Mouse (Mus musculus): ENCODE measurements around the gene Acap1. TPM values are rescaled to one million over a fixed set of nuclear protein-coding genes. Genes with fewer than 3 reads are reported as not detected.
A peak's percentile ranks its signal among the peaks of the same experiment; 100 is the strongest.

The Acap1 gene
- polyA plus RNA-seq, 1 experiment from 2014 or later, result 8.7 TPM

GRCm38 (mm10) chr11:69927501-69927900 lies 32.2 kb upstream of the Acap1 start:
- Histone ChIP-seq H3K4me3 (ENCODE audit: low read depth, low read length) (no peak overlapping the region), H3K36me3 (ENCODE audit: control insufficient read depth, insufficient read depth, low read length) (no peaks in the 10 kb centered on the region), H3K4me2 (no peak overlapping the region), H3K27ac (ENCODE audit: low read depth, low read length) (no peak overlapping the region), H3K9ac (ENCODE audit: low read depth, low read length) (no peak overlapping the region), H3K4me1 (replicated peaks; ENCODE audit: control insufficient read depth, insufficient read depth, low read length) (peaks cover 6% of the 10 kb centered on the region), H3K27me3 (replicated peaks; ENCODE audit: control insufficient read depth, insufficient read depth, low read length) (no peaks in the 10 kb centered on the region), H3K9me3 (ENCODE audit: control insufficient read depth, low read length) (no peaks in the 10 kb centered on the region)
- ATAC-seq (replicated peaks; ENCODE audit: low FRiP score) (no peak), DNase-seq (ENCODE audit: low spot score) (no peak)
- 94% methylated on average over 2 of the region's 2 CpGs for WGBS

- Histone ChIP-seq H3K9ac (ENCODE audit: low read depth, low read length) (peak overlapping the region; percentile 85; the same call in 1 of the 2 replicates), H3K36me3 (ENCODE audit: control insufficient read depth, insufficient read depth, low read length) (peaks cover 13% of the 10 kb centered on the region), H3K9me3 (ENCODE audit: control insufficient read depth, low read length) (no peaks in the 10 kb centered on the region), H3K27ac (ENCODE audit: low read depth, low read length) (peak overlapping the region; percentile 99), H3K4me3 (ENCODE audit: low read depth, low read length) (peak overlapping the region; percentile 92), H3K27me3 (replicated peaks; ENCODE audit: control insufficient read depth, insufficient read depth, low read length) (no peaks in the 10 kb centered on the region), H3K4me2 (peak overlapping the region; percentile 68), H3K4me1 (replicated peaks; ENCODE audit: control insufficient read depth, insufficient read depth, low read length) (peaks cover 25% of the 10 kb centered on the region)
- ATAC-seq (replicated peaks; ENCODE audit: low FRiP score) (no peak), DNase-seq (ENCODE audit: low spot score) (no peak)
- 67% methylated on average over 3 of the region's 3 CpGs for WGBS
Observed at GRCm38 (mm10) chr11:69922796-69923195, 27.5 kb upstream of the Acap1 start.

DNA sequence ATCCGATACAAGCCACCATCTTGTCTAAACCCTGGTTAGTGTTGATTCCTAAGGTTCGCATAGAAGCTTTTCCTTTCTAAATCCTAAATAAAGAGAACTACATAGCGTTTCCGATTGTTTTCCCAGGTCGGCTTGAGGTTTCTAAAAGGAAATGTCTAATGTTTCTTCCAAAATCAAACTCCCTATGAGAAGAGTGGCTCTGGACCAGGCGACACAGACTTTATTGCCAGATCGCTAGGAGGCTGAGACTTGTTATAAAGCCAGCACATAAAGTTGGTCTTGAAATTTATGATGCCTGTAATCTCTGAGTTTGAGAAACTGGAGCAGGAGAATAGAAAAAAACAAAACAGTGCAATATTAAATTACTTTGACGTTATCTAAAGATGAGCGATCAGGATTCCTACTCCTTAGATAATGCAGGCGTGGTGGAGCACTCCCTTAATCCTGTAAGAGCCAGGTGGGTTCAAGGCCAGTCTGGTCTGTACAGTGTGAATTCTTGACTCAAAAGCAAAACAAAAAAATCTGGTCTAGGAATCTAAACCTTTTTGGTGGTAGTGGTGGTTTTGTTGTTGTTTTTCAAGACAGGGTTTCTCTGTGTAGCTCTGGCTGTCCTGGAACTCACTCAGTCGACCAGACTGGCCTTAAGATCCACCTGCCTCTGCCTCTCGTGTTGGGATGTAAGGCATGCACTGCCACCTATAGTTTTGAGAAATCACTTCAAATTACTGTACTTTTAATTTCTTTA lies 26.8 kb upstream of the Acap1 start:
- 5% methylated on average over 12 of the region's 12 CpGs for WGBS
- Histone ChIP-seq H3K4me3 (ENCODE audit: low read depth, low read length) (peak overlapping the region; percentile 92), H3K27me3 (replicated peaks; ENCODE audit: control insufficient read depth, insufficient read depth, low read length) (no peaks in the 10 kb centered on the region), H3K4me1 (replicated peaks; ENCODE audit: control insufficient read depth, insufficient read depth, low read length) (peaks cover 31% of the 10 kb centered on the region), H3K9me3 (ENCODE audit: control insufficient read depth, low read length) (no peaks in the 10 kb centered on the region), H3K4me2 (peak overlapping the region; percentile 68), H3K36me3 (ENCODE audit: control insufficient read depth, insufficient read depth, low read length) (peaks cover 20% of the 10 kb centered on the region), H3K9ac (ENCODE audit: low read depth, low read length) (peak overlapping the region; percentile 85), H3K27ac (ENCODE audit: low read depth, low read length) (peak overlapping the region; percentile 99)
- ATAC-seq (replicated peaks; ENCODE audit: low FRiP score), result no peak
- DNase-seq (ENCODE audit: low spot score), result no peak

DNA sequence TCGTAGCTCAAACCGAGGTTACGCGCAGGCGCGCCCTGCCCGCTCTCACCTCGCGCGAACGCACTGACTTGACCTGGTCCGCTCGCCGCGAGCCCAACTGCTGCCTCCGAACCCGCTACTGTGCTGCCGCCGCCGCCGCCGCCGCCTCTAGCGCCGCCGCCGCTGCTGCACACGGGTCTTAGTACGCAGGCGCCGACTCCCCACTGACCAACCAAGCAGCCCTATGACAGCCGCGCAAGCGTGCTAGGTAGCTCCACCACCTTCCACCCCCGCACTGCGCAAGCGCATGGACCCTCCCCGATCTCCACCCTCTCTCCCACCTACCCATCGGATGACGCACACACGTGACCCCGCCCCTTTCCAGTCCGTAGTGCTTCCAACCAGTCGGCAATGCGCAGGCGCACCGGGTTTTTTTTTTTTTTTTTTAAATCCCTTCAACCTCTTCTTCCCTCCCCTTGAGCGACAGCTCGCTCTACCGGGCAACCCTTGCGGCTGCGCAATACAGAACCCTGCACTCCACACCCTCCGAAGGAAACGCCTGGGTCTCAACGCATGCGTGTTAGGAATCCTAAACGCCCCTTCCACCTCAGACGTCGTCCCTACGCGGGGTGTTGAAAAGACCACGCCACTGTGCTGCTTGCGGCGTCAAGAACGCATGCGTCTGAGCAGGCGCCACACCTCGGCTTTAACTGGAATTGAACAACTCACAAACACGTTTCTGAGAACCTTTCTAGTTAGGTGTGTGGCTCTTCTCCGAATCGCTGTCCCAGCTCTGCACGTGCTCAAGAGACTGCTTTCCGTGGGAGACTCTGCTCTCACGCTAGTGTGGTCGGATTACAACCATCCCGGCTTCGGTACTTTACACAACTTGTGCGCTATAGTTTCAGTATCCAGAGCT lies 26.0 kb upstream of the Acap1 start, which contains the start of gene Eif5a:
TSS of gene Eif5a (minus strand) at position 845 of the 898 bp plus-strand sequence.
- peaks cover 35% of the 10 kb centered on the region for H3K4me1 ChIP-seq (replicated peaks; ENCODE audit: control insufficient read depth, insufficient read depth, low read length)
- peak within 1 kb of the TSS; percentile 100 for H3K9ac ChIP-seq (ENCODE audit: low read depth, low read length)
- H3K9me3 ChIP-seq (ENCODE audit: control insufficient read depth, low read length), result no peaks in the 10 kb centered on the region
- H3K27me3 ChIP-seq (replicated peaks; ENCODE audit: control insufficient read depth, insufficient read depth, low read length), result no peaks in the 10 kb centered on the region
- H3K4me2 ChIP-seq, result peak within 1 kb of the TSS; percentile 96
- under 1% methylated on average over 78 of the region's 78 CpGs for WGBS
- H3K36me3 ChIP-seq (ENCODE audit: control insufficient read depth, insufficient read depth, low read length), result peaks cover 27% of the 10 kb centered on the region
- peak within 1 kb of the TSS; percentile 99 for H3K27ac ChIP-seq (ENCODE audit: low read depth, low read length)
- DNase-seq (ENCODE audit: low spot score) (peak; percentile 100), ATAC-seq (replicated peaks; ENCODE audit: low FRiP score) (peak; percentile 90)
- H3K4me3 ChIP-seq (ENCODE audit: low read depth, low read length), result peak within 1 kb of the TSS; percentile 92

GRCm38 (mm10) chr11:69920266-69921031 lies 25.1 kb upstream of the Acap1 start:
- WGBS, result 1% methylated on average over 63 of the region's 65 CpGs
- Histone ChIP-seq H3K27ac (ENCODE audit: low read depth, low read length) (peak overlapping the region; percentile 98), H3K4me2 (peak overlapping the region; percentile 96), H3K9ac (ENCODE audit: low read depth, low read length) (peak overlapping the region; percentile 100), H3K9me3 (ENCODE audit: control insufficient read depth, low read length) (no peaks in the 10 kb centered on the region), H3K4me1 (replicated peaks; ENCODE audit: control insufficient read depth, insufficient read depth, low read length) (peaks cover 43% of the 10 kb centered on the region), H3K27me3 (replicated peaks; ENCODE audit: control insufficient read depth, insufficient read depth, low read length) (no peaks in the 10 kb centered on the region), H3K36me3 (ENCODE audit: control insufficient read depth, insufficient read depth, low read length) (peaks cover 36% of the 10 kb centered on the region), H3K4me3 (ENCODE audit: low read depth, low read length) (peak overlapping the region; percentile 92)
- peak; percentile 72 for DNase-seq (ENCODE audit: low spot score)
- peak; percentile 1 for ATAC-seq (replicated peaks; ENCODE audit: low FRiP score)

DNA sequence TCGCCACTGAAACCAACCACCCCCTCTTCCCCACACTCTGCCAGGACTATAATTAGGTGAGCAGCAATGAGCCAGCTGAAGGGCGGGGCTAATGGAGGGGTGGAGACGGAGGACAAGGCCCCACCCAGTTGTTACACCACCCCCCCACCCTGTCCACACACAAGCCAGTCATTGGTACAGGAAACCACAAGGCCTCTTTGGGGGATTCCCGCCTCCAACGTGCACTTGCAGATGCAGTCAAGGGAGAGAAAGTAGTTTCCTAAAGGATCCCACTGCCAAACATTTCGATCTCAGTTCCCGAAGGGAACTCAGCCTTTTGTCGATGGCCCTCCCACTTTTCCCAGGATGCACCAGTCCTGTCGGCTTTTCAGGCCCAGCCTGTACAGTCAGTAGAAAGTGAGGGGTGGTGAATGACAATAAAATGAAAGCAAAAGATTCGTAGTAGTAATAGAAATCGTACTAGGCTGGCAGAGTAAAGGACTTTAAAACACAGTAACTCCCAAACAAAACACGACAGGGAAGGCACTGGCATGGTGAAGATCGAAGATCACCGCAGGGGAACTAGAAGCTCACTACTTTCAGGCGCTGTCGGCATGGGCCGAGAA lies 24.4 kb upstream of the Acap1 start:
- Histone ChIP-seq H3K4me2 (peak overlapping the region; percentile 96), H3K4me3 (ENCODE audit: low read depth, low read length) (peak overlapping the region; percentile 92), H3K36me3 (ENCODE audit: control insufficient read depth, insufficient read depth, low read length) (peaks cover 40% of the 10 kb centered on the region), H3K9ac (ENCODE audit: low read depth, low read length) (peak overlapping the region; percentile 100), H3K27ac (ENCODE audit: low read depth, low read length) (peak overlapping the region; percentile 98), H3K4me1 (replicated peaks; ENCODE audit: control insufficient read depth, insufficient read depth, low read length) (peaks cover 50% of the 10 kb centered on the region), H3K27me3 (replicated peaks; ENCODE audit: control insufficient read depth, insufficient read depth, low read length) (no peaks in the 10 kb centered on the region), H3K9me3 (ENCODE audit: control insufficient read depth, low read length) (no peaks in the 10 kb centered on the region)
- peak; percentile 39 for ATAC-seq (replicated peaks; ENCODE audit: low FRiP score)
- peak; percentile 79 for DNase-seq (ENCODE audit: low spot score)
- WGBS, result under 1% methylated on average over 17 of the region's 17 CpGs

- Histone ChIP-seq H3K36me3 (ENCODE audit: control insufficient read depth, insufficient read depth, low read length) (peaks cover 40% of the 10 kb centered on the region), H3K4me2 (peak overlapping the region; percentile 96), H3K4me1 (replicated peaks; ENCODE audit: control insufficient read depth, insufficient read depth, low read length) (peaks cover 51% of the 10 kb centered on the region), H3K4me3 (ENCODE audit: low read depth, low read length) (peak overlapping the region; percentile 92), H3K9ac (ENCODE audit: low read depth, low read length) (peak overlapping the region; percentile 100), H3K9me3 (ENCODE audit: control insufficient read depth, low read length) (no peaks in the 10 kb centered on the region), H3K27me3 (replicated peaks; ENCODE audit: control insufficient read depth, insufficient read depth, low read length) (no peaks in the 10 kb centered on the region), H3K27ac (ENCODE audit: low read depth, low read length) (peak overlapping the region; percentile 98)
- ATAC-seq (replicated peaks; ENCODE audit: low FRiP score), result no peak
- no peak for DNase-seq (ENCODE audit: low spot score)
- WGBS, result 65% methylated on average over 9 of the region's 9 CpGs
Observed at GRCm38 (mm10) chr11:69919053-69919452, 23.7 kb upstream of the Acap1 start.

DNA sequence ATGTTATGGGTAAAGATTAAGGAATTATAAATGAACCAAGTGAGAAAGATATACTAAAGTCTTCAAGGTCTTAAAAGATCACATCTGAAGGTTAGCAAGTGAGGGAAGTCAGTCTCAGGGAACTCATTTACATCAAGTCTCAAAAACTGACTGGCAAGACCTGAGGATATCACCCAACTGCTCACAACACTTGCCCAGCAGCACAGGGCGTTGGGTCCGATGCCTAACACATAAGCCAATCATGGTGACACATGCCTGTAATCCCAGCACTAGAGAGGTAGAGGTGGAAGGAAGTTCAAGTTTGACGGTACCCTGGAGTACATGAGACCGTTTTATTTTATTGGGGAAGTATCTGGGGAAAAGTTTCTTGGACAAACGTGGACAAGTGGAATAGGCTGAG lies 22.8 kb upstream of the Acap1 start:
- ATAC-seq (replicated peaks; ENCODE audit: low FRiP score) (no peak), DNase-seq (ENCODE audit: low spot score) (no peak)
- Histone ChIP-seq H3K4me2 (peak overlapping the region; percentile 96), H3K36me3 (ENCODE audit: control insufficient read depth, insufficient read depth, low read length) (peaks cover 40% of the 10 kb centered on the region), H3K27me3 (replicated peaks; ENCODE audit: control insufficient read depth, insufficient read depth, low read length) (no peaks in the 10 kb centered on the region), H3K9me3 (ENCODE audit: control insufficient read depth, low read length) (no peaks in the 10 kb centered on the region), H3K9ac (ENCODE audit: low read depth, low read length) (no peak overlapping the region), H3K27ac (ENCODE audit: low read depth, low read length) (peak overlapping the region; percentile 42; the same call in 1 of the 2 replicates), H3K4me3 (ENCODE audit: low read depth, low read length) (peak overlapping the region; percentile 92; the same call in 1 of the 2 replicates), H3K4me1 (replicated peaks; ENCODE audit: control insufficient read depth, insufficient read depth, low read length) (peaks cover 51% of the 10 kb centered on the region)
- WGBS, result 75% methylated on average over 5 of the region's 5 CpGs

All from liver, embryonic 11.5 days (tissue).